Mouse (Mus musculus): ENCODE results near the gene Cd9.

Gene Cd9

GRCm38 (mm10) chr6:125494092-125494871, at the start of gene Cd9:
Cd9 (minus strand) TSS chr6:125494791.
- Histone ChIP-seq H3K36me3 (ENCODE audit: control insufficient read depth, insufficient read depth, low read length, poor library complexity, severe bottlenecking) (no peaks in the 10 kb centered on the region), H3K27me3 (ENCODE audit: control insufficient read depth, insufficient read depth, low read length, poor library complexity, severe bottlenecking) (no peaks in the 10 kb centered on the region; the same call in 1 of the 2 replicates)
- peak; percentile 57 for DNase-seq (ENCODE audit: low read depth, low spot score)

GRCm38 (mm10) chr6:125541296-125541695, 46.7 kb upstream of the Cd9 start:
- no peaks in the 10 kb centered on the region for H3K27me3 ChIP-seq (ENCODE audit: control insufficient read depth, insufficient read depth, low read length, poor library complexity, severe bottlenecking)
- no peaks in the 10 kb centered on the region for H3K36me3 ChIP-seq (ENCODE audit: control insufficient read depth, insufficient read depth, low read length, poor library complexity, severe bottlenecking)
- DNase-seq (ENCODE audit: low read depth, low spot score), result no peak

GRCm38 (mm10) chr6:125540826-125541225, 46.2 kb upstream of the Cd9 start:
- no peak for DNase-seq (ENCODE audit: low read depth, low spot score)
- H3K27me3 ChIP-seq (ENCODE audit: control insufficient read depth, insufficient read depth, low read length, poor library complexity, severe bottlenecking), result no peaks in the 10 kb centered on the region
- H3K36me3 ChIP-seq (ENCODE audit: control insufficient read depth, insufficient read depth, low read length, poor library complexity, severe bottlenecking), result no peaks in the 10 kb centered on the region

GRCm38 (mm10) chr6:125540199-125540598, 45.6 kb upstream of the Cd9 start:
- H3K27me3 ChIP-seq (ENCODE audit: control insufficient read depth, insufficient read depth, low read length, poor library complexity, severe bottlenecking), result no peaks in the 10 kb centered on the region
- no peaks in the 10 kb centered on the region for H3K36me3 ChIP-seq (ENCODE audit: control insufficient read depth, insufficient read depth, low read length, poor library complexity, severe bottlenecking)
- no peak for DNase-seq (ENCODE audit: low read depth, low spot score)

- Histone ChIP-seq H3K27me3 (ENCODE audit: control insufficient read depth, insufficient read depth, low read length, poor library complexity, severe bottlenecking) (no peaks in the 10 kb centered on the region), H3K36me3 (ENCODE audit: control insufficient read depth, insufficient read depth, low read length, poor library complexity, severe bottlenecking) (no peaks in the 10 kb centered on the region)
- DNase-seq (ENCODE audit: low read depth, low spot score), result no peak
Measured at GRCm38 (mm10) chr6:125539423-125539822, 44.8 kb upstream of the Cd9 start.

GRCm38 (mm10) chr6:125538469-125538868, 43.9 kb upstream of the Cd9 start:
- no peak for DNase-seq (ENCODE audit: low read depth, low spot score)
- Histone ChIP-seq H3K27me3 (ENCODE audit: control insufficient read depth, insufficient read depth, low read length, poor library complexity, severe bottlenecking) (no peaks in the 10 kb centered on the region), H3K36me3 (ENCODE audit: control insufficient read depth, insufficient read depth, low read length, poor library complexity, severe bottlenecking) (no peaks in the 10 kb centered on the region)

GRCm38 (mm10) chr6:125534990-125535389, 40.4 kb upstream of the Cd9 start:
- no peaks in the 10 kb centered on the region for H3K27me3 ChIP-seq (ENCODE audit: control insufficient read depth, insufficient read depth, low read length, poor library complexity, severe bottlenecking)

GRCm38 (mm10) chr6:125533104-125533650, 38.6 kb upstream of the Cd9 start:
- H3K27me3 ChIP-seq (ENCODE audit: control insufficient read depth, insufficient read depth, low read length, poor library complexity, severe bottlenecking), result no peaks in the 10 kb centered on the region
- H3K36me3 ChIP-seq (ENCODE audit: control insufficient read depth, insufficient read depth, low read length, poor library complexity, severe bottlenecking), result no peaks in the 10 kb centered on the region
- DNase-seq (ENCODE audit: low read depth, low spot score), result no peak

More at GRCm38 (mm10) chr6:125534990-125535389, 40.4 kb upstream of the Cd9 start:
- DNase-seq (ENCODE audit: low read depth, low spot score), result no peak
- no peaks in the 10 kb centered on the region for H3K36me3 ChIP-seq (ENCODE audit: control insufficient read depth, insufficient read depth, low read length, poor library complexity, severe bottlenecking)

- Histone ChIP-seq H3K27me3 (ENCODE audit: control insufficient read depth, insufficient read depth, low read length, poor library complexity, severe bottlenecking) (no peaks in the 10 kb centered on the region), H3K36me3 (ENCODE audit: control insufficient read depth, insufficient read depth, low read length, poor library complexity, severe bottlenecking) (no peaks in the 10 kb centered on the region)
- DNase-seq (ENCODE audit: low read depth, low spot score), result no peak
Measured at GRCm38 (mm10) chr6:125529479-125529878, 34.9 kb upstream of the Cd9 start.

- H3K36me3 ChIP-seq (ENCODE audit: control insufficient read depth, insufficient read depth, low read length, poor library complexity, severe bottlenecking), result no peaks in the 10 kb centered on the region
- H3K27me3 ChIP-seq (ENCODE audit: control insufficient read depth, insufficient read depth, low read length, poor library complexity, severe bottlenecking), result no peaks in the 10 kb centered on the region
- DNase-seq (ENCODE audit: low read depth, low spot score), result no peak
Measured at GRCm38 (mm10) chr6:125528614-125529200, 34.1 kb upstream of the Cd9 start.

- no peak for DNase-seq (ENCODE audit: low read depth, low spot score)
- H3K27me3 ChIP-seq (ENCODE audit: control insufficient read depth, insufficient read depth, low read length, poor library complexity, severe bottlenecking), result no peaks in the 10 kb centered on the region
- no peaks in the 10 kb centered on the region for H3K36me3 ChIP-seq (ENCODE audit: control insufficient read depth, insufficient read depth, low read length, poor library complexity, severe bottlenecking)
Measured at GRCm38 (mm10) chr6:125526066-125526465, 31.5 kb upstream of the Cd9 start.

- no peaks in the 10 kb centered on the region for H3K27me3 ChIP-seq (ENCODE audit: control insufficient read depth, insufficient read depth, low read length, poor library complexity, severe bottlenecking)
- peak; percentile 63 for DNase-seq (ENCODE audit: low read depth, low spot score)
- H3K36me3 ChIP-seq (ENCODE audit: control insufficient read depth, insufficient read depth, low read length, poor library complexity, severe bottlenecking), result no peaks in the 10 kb centered on the region
Measured at GRCm38 (mm10) chr6:125524027-125524426, 29.4 kb upstream of the Cd9 start.

- DNase-seq (ENCODE audit: low read depth, low spot score), result no peak
- no peaks in the 10 kb centered on the region for H3K27me3 ChIP-seq (ENCODE audit: control insufficient read depth, insufficient read depth, low read length, poor library complexity, severe bottlenecking)
- H3K36me3 ChIP-seq (ENCODE audit: control insufficient read depth, insufficient read depth, low read length, poor library complexity, severe bottlenecking), result no peaks in the 10 kb centered on the region
Measured at GRCm38 (mm10) chr6:125521558-125522193, 27.1 kb upstream of the Cd9 start.

- DNase-seq (ENCODE audit: low read depth, low spot score), result no peak
- Histone ChIP-seq H3K27me3 (ENCODE audit: control insufficient read depth, insufficient read depth, low read length, poor library complexity, severe bottlenecking) (no peaks in the 10 kb centered on the region), H3K36me3 (ENCODE audit: control insufficient read depth, insufficient read depth, low read length, poor library complexity, severe bottlenecking) (no peaks in the 10 kb centered on the region)
Measured at GRCm38 (mm10) chr6:125515503-125516315, 21.1 kb upstream of the Cd9 start.
